Mouse (Mus musculus) activated CD4-positive, CD25-positive, alpha-beta regulatory T cell, adult 9 weeks (primary cell): ENCODE results near the gene 4930550L24Rik. TPM values are rescaled to one million over a fixed set of nuclear protein-coding genes. Genes with fewer than 3 reads are reported as not detected.

Experiments used
- polyA plus RNA-seq: library from polyadenylated mRNA; unstranded; fragments of 100-300 nt; shearing (Covaris generic); gene quantifications from one replicate; pipeline ENCODE4 v1.2.1, GENCODE M21; 2017

Gene 4930550L24Rik
- polyA plus RNA-seq = not detected

DNA sequence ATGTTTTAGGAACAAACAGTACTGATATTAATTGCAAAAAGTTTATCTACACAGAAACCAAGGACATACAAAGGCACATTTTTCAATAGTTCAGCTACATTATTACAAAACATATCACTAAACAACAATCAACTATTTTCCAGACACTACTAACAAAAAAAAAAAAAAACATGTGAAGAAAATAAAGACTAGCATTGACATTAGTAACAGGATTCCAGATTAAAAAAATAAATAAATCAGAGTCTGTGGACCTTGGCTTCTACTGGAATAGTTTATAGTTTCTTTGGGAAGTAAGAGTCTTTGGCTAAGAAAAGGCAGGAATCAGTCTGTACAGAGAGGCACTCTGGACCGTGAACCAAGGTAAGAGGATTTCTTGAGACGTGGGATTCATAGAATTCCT, at the start of gene 4930550L24Rik:
Gene 4930550L24Rik (plus strand): TSS at position 301 of the 400 bp plus-strand sequence.

